Mouse (Mus musculus): ENCODE measurements around the gene Tprgl.

Tprgl gene

DNA sequence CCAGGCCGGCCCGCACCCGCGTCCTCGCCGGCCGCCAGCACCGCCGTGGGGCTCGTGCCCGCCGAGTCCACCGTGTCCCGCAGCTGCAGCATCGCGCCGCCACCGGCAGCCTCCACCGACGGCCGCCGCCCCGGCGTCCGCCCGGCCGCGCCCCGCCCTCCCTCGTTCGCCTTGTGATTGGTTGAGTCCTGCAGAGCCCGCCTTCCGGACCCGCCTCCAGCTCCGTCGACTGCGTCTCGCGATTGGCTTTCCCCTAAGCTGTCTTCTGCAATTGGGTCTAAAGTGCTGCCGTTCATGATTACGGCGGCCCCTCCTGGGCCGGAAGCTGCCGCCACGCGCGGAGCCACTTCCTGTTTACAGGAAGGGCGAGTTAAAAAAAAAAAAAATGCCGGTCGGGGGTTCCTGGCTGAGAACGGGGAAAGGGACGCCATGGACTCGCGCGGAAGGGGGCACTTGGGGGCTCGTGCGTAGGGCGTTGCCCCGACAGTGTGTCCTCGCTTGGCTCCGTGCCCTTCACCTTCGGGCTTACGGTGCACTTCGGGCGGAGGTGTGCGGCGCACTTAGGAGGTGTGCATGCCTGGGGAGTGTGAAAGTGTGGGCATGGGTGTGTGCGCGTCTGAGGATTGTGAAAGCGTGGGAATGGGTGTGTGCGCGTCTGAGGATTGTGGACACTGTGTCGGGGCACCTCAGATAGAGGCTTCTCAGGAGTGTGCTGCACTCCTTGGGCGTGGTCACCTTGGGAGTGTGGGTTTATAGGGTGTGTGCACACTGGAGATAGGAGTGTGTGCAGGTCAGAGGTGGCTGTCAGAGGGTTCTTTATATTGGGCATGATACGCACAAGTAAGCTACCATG is at the start of gene Tprgl:
Tprgl (minus strand) TSS at position 129 of the 853 bp plus-strand sequence.
- peak; percentile 100 for DNase-seq

- DNase-seq = no peak
These were observed 49.4 kb upstream of the Tprgl start for GRCm38 (mm10) chr4:154209825-154210224.

- peak; percentile 95 for DNase-seq
These were observed 48.6 kb upstream of the Tprgl start for GRCm38 (mm10) chr4:154209054-154209453.

- DNase-seq = no peak
These were observed 46.8 kb upstream of the Tprgl start for GRCm38 (mm10) chr4:154207261-154207660.

DNA sequence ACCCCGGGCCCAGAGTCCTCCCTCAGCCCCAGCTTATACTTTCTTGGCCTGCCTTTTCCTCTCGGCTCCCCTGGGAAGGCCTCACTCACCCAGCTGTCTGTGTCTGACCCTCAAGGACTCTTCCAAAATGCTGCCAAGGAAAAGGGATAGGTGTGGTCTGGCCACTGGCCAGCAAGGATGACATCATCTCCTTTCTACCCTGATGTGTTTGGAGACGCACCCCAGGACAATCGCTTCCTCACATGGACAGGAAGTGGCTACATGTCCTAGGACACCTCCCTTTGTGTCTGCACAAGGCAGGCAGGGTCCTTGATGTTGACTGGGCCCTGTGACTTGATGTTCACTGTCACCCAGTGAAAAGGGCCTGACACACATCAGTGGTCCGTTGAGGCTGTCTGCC is 44.9 kb upstream of the Tprgl start:
- DNase-seq = peak; percentile 99

- DNase-seq = peak; percentile 90
These were observed 44.1 kb upstream of the Tprgl start for GRCm38 (mm10) chr4:154204532-154204931.

DNA sequence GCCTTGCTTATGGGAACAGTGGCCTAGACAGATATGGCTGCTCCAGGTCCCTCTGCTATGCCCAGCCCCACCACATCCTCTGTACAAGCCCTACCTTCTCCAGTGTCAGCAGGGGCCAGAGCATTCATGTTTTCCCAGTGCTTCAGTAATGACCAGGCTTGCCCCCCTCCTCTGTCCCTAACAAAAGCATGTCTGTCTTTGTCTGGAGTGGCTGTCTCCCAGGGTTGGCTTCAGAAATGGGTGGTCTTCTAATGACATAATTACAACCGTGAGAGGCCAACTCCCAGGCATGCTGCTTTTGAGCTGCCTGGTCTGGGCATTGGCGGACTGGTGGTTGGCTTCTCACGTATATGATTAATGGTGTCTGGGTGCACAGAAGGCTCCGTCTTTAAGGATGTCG is 41.0 kb upstream of the Tprgl start:
- DNase-seq = no peak

GRCm38 (mm10) chr4:154198377-154198961 is 38.0 kb upstream of the Tprgl start:
- no peak for DNase-seq

- DNase-seq = no peak
These were observed 37.5 kb upstream of the Tprgl start for GRCm38 (mm10) chr4:154197961-154198360.

DNA sequence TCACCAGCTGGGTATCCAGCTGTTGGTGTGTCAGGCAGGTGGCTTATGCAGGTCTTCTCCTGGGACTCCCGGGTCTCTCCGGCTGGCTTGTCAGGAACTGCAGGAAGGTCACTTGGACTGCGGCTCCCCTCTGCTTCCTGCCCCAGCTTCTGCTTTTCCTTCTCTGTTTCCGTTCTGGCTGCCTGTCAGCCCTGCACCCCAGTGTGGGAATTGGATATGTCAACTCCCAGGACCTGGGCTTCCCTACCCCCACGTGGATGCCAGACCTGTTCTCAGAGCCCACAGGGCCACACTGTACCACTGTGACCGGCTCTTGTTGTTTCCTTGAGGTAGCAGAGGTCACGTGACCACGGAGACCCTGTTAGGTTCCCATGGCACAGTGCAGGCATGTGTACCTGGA is 28.5 kb upstream of the Tprgl start:
- DNase-seq = peak; percentile 96

DNA sequence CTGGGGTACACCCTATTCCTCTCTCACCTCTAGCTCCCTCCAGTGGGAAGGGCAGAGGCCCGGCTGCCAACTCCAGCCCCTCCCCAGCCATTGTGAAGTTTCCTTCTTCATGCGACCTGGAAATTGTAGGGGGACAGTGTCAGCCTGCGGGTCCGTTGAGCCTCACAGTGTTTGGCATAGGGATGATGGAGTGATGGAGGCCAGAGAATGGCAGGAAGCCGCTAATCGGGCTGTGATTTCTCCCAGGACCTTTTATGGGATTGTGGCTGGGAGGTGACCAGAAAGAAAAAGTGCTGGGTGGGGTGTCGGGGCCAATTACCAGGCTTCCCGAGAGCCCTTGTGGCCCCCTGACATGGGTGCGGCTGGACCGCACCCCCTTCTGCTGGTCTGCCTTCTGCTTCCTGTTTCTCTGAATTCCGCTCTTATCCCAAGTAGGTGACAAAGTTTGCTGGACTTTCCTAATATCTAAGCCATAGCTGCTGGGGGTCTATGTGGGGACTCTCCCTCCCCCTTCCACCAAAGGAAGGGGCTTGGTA is 25.6 kb upstream of the Tprgl start:
- peak; percentile 97 for DNase-seq

GRCm38 (mm10) chr4:154185001-154185400 is 24.5 kb upstream of the Tprgl start:
- no peak for DNase-seq

GRCm38 (mm10) chr4:154183566-154183965 is 23.1 kb upstream of the Tprgl start:
- DNase-seq = peak; percentile 94

DNA sequence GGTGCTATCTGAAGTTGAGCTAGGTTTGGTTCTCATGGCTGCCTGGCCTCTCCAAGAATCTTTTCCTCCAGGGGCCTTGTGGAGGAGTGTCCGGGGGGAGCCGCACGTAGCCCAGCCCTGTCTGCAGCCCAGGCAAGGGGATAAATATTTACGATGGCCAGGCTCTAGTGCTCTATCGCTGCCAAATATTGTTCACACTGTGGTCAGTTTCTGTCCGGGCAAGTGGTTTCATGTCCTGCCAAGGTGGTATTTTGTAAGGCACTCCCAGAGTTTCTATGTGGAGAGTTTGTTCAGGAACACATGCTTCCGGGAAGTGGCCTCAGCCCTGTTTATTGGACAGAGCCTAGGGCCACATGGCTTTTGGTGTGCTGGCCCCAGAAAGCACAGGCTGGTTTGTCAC is 20.5 kb upstream of the Tprgl start:
- DNase-seq = peak; percentile 96

- peak; percentile 95 for DNase-seq
These were observed 16.8 kb upstream of the Tprgl start for GRCm38 (mm10) chr4:154177257-154177656.

DNA sequence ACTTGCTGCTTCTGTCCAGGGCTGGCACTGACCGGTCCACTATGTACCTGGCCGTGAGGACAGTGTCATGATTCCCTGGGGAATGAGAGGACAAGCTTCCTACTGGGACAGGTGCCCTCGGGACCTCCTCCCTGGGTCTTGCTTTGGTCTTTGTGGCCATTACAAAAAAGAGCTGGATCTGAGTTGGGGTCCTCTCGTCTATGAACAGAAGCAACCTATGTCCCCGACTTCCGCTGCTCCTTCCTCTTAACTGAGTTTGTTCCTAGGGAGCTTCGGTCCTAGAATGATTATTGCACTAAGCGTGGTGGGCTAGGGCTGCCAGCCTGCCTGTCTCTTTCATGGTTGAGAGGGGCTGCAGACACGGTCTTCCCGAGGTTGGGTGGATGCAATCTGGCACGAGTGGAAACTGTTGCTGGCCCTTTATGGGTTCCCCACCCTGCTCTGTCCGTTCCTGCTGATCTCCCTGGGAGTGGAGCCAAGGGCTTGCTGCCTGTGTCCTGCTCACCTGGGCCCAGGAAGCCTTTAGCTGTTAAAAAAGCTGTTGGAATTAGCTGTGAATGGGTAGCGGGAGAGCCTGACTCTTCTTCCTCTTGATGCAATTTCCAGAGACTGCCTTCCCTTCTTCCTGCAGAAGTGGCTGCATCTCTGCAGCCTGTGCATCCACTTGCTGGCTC is 11.6 kb upstream of the Tprgl start:
- no peak for DNase-seq

- DNase-seq = peak; percentile 95
These were observed 10.9 kb upstream of the Tprgl start for GRCm38 (mm10) chr4:154171151-154171930.

DNA sequence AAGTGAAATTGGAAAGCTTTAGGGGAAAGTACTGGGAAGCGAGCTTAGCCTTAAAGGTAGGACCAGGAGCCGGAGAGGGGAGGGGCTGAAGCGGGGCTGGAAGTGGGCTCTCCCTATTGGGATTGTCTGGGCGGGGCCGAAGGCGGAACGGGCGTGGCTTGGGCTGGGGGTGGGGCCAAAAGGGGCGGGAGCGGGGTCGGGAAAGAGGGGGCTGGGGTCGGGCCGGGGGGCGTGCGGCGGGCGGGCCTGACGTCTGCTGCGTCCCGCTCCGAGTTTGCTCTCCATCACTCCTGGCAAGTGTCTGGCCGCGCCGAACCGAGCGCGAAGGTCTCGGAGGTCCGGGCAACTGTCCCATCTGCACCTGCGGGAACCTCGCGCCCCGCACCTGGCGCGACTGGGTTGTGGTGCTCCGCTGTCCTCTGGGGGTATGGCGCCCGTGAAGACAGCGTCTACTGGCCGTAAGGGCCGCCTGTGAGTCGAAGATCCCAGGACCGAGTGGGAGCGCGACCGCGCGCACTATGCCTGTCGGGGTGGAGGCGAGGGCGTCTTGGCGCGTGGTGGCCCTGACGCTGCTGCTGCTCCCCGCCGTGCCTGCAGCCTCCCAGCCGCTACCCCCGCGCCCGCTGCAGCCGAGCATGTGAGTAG is 10.2 kb upstream of the Tprgl start, which contains the start of gene Megf6:
Megf6 (plus strand) TSS at position 225 of the 645 bp plus-strand sequence.
- DNase-seq = no peak

DNA sequence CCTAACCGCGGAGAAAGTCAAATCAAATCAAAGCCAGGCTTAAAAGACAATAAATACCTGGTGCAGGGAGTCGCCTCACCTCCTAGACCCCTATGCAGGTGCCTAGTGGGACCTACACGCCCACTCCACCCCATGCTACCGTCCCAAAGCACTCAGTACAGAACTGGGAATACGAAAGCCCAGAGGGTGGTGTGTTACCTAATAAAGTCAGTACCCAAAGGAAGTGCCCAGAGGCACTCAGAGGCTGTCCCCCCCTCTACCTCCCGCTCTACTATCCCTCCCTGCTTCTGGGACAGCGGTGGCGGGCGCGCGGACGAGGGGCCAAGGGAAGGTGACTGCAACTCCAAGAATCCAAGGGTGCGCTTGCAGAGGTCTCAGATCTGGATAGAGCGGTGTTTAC is 9.6 kb upstream of the Tprgl start:
- no peak for DNase-seq

DNA sequence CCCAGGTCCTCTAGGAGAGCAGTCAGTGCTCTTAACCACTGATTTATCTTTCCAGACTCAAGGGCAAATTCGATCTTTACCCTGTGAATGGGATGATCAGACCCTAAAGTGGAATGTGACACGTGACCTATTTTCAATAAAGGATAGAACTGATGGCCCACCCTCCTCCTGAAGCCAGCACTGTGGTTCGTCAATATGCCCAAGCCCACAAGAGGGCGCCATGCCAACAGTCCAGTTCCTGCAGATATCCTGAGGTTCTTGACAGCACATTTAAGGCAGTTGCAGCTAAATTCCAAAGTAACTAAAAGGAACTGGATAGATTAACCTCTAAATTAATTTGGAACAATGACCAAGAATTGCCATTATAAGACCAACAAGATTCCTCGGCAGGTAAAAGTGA is 6.6 kb upstream of the Tprgl start:
- no peak for DNase-seq

GRCm38 (mm10) chr4:154163296-154163695 is 2.8 kb upstream of the Tprgl start:
- DNase-seq = peak; percentile 95

DNA sequence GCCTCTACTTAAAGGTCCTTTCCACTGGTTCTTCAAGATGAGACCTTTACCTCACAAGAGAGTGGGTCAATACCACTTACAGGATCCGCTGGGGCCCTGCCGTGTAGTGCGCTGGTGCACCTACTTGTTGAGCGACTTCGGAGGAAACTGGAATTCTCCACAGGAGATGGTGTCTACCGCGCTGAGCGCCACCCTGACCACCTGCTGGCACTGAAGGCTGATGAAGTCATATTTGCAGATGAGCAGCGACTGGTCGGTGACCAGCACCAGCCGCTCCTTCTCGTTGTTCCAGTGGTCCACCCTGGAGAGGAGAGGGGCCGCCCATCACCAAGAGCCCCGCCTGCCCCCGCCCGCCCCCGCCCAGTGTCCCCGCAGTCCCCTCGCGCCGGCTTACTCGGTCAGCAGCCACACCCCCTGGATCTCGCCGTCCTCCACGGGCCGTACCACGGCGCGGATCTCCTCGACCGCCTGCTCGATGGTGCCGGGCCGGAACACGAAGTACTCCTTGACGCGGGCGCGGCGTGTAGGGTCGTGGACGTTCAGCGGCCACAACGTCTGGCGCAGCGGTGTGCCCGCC is 417 bp downstream of the Tprgl start:
- no peak for DNase-seq
